Mouse (Mus musculus) thymus, adult 2 months (tissue): ENCODE data around the gene Ice2.

Experiments
- CTCF ChIP-seq: fragments of 200-500 bp; IDR thresholded peaks from 2 replicates; pipeline ENCODE4 v1.5.1; 2012; ENCODE audit warnings: mild to moderate bottlenecking, control low read depth, low read length, moderate library complexity, borderline replicate concordance; ENCODE audit not compliant: control insufficient read depth, poor library complexity, insufficient read depth; ENCODE audit errors: extremely low read depth
- POLR2A ChIP-seq: fragments of 200-500 bp; IDR thresholded peaks from 2 replicates; pipeline ENCODE4 v1.6.1; 2012; ENCODE audit warnings: mild to moderate bottlenecking, low read length, control low read depth, moderate library complexity; ENCODE audit not compliant: control insufficient read depth, poor library complexity, insufficient read depth; ENCODE audit errors: extremely low read depth

- TF ChIP-seq CTCF (no peak), POLR2A (no peak)
Measured at GRCm38 (mm10) chr9:69457143-69457542, 59.4 kb downstream of the Ice2 start.
